Mouse (Mus musculus) gonadal fat pad, adult 2 months (tissue): Measurements from ENCODE around the gene Bend3. TPM values are rescaled to one million over a fixed set of nuclear protein-coding genes. Genes with fewer than 3 reads are reported as not detected.

Experiments used
- DNase-seq: peaks from one replicate; pipeline ENCODE4 v3.0.0-alpha.2; 2012; ENCODE audit warnings: low read depth
- polyA plus RNA-seq: library from polyadenylated mRNA; depleted of rRNA; stranded (reverse); fragments of >200 nt; gene quantifications from 2 replicates; pipeline ENCODE4 v1.2.3, GENCODE M21; 2012; rRNA removed

Gene Bend3
- polyA plus RNA-seq, 1 experiment: 4.5 TPM

DNA sequence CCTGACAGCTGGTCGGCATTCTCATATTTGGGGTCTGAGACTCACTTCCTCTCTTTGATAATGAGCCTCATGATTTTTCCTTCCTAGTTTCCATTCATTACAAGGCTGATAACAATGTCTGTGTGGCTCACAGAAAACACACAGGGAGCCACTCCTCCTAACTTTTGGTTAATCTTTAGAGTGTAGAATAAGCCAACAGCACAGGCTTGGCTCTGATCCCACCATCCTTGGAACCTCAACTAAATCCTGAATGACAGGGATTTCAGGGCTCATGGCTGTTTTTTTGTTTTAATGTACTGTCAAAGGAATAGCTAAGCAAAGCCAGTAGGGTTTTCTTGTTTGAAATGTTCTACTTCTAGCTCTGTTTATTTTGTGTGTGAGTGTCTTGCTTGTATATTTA, 55.8 kb downstream of the Bend3 start:
- no peak for DNase-seq

DNA sequence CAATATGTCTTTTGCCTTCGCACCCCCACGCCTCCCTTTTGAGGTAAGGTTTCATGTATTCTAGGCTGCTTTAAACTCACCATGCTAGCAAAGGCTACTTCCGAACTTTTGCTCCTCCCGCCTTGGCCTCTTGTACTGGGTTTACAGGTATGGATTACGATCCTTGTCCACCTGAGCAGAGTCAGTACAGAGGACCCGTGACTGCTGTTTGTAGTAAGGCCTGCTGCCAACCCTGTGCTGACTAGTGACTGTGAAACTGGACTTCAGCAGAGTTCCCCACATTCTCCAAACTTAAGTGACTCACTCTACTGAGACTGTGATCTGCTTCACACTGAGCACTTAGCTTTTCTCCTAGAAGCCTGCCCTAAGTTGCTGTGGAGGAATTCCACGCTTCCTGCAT, 59.0 kb downstream of the Bend3 start:
- DNase-seq: no peak

DNA sequence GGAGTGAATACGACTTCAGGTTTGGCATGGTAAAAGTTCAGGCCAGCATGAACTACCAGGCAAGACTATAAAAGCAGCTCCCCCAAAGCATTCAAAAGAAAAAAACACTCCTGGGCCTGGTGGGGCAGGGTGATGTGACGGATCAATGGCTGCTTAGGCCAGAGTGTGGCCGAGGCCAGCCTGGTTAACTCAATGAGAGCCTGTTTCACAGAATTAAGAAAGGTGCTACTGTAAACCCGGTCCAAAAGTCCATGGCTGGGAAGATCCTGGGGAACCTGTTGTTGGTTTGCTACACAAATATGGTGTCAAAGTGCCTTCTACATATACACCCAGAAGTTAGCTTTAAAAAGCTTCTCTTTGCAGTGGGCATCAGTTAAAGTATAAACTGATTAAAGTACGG, 60.2 kb downstream of the Bend3 start:
- DNase-seq: no peak

DNA sequence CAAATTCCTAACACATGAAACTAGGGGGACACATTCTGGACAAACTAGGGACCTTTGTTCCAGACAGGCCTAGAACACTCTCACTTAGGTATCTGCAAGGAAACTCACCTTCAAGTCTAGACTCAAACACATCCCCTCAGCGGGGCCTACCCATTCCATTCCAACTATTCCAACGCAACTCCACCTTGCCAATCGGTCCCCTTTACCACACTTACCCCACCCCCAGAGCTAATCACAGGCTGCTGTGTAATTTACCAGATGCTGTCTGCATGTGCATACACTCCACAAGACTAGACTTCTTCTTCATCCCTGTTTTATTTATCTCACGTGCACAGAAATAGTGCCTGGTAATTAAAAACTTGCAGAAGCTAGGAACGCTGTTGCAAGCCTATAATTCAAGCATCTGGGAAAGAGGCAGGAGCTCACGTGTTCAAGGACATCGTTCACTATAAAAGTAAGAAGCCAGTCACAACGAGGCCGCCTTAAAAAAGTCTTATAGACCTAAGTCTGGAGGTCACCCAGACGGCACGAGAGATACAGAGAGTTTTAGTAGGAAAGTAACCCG, 61.2 kb downstream of the Bend3 start:
- no peak for DNase-seq

DNA sequence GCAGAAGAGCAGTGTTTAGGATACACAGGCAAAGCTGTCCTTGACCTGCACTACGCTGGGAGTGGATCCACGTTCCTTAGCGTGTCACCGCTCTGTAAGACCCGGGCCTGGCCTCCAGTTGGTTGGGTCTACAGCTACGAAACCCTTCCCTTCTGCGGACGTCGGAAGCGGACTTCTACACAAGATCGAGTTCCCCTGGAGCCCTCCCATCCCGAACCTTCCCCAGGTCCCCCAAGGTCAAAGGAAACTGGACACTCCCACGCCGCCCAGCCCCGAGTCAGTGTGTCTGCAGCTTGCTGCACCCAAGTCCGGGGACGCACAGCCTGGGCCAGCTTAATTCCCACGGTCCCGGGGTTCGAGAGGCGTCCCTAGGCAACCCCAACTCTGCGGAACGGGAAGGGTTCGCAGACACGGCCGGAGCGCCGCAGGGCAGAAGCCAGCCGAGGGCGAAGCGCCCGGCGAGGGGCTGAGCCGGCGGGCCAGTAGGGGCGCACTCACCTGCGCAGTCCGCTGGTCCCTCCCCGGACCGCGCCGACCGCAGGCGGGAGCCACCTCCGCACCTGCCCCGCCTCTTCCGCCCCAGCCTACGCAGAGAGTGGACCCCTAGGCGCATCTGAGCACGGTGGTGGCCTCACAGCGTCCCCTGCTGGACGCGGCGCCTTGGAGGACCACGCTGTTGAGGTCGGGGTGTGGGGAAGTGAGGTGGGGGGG, 62.0 kb downstream of the Bend3 start, which contains the start of gene 1700021F05Rik:
Gene 1700021F05Rik, minus strand, starts transcription at position 553 of the 711 bp plus-strand sequence.
- no peak for DNase-seq

DNA sequence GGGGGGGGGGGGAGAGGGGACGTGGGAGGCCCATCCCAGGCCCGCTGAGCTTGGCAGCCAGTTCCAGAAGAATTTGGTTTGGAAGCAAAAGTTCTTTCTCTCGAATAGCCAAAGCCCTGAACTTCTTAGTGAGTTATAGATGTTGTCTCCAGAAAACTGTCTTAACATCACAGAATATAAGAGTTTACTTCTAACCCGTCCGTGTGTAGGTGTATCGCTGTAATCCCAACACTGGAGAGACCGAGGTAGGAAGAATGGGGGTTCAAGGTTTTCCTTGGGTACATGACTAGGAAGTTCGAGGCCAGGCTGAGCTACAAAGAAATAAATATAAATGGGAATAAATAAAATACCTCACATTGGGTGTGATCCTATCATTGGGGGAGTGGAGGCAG, 62.5 kb downstream of the Bend3 start:
- DNase-seq: no peak

DNA sequence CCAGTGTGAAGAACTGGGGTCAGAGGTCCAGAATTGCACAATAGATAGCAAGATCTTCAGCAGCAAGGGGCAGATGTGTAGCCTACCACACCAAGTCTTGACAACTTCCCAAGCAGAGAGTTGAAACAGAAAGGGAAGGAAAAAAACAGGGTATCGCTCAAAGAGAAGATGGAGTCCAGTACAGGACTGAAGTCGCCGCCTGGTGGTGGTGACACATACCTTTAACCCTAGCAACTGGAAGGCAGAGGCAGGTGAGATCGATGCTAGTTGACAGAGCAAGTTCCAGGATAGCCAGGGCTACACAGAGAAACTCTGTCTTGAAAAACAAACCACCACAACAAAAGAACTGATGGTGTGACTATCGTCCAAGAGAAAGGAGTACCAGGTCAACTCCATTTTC, 70.8 kb downstream of the Bend3 start:
- DNase-seq: no peak

DNA sequence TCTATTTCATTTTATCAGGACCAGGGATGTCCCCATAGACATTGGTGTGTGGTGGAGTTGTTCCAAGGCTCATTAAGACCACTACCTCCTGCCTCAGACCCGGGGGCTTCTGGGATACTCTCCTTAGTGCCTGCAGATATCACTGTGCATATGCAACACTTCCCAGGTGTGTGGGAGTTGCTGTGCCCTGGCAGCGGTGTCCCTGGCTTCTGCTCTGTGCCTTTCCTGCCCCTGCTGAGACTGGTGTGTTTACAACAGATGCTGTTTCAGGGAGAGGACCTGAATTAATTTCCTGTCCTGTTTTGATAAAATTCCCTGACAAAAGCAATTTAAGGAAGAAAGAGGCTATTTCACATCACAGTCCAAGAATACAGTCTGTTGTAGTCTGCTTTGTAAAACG, 72.3 kb downstream of the Bend3 start:
- no peak for DNase-seq

DNA sequence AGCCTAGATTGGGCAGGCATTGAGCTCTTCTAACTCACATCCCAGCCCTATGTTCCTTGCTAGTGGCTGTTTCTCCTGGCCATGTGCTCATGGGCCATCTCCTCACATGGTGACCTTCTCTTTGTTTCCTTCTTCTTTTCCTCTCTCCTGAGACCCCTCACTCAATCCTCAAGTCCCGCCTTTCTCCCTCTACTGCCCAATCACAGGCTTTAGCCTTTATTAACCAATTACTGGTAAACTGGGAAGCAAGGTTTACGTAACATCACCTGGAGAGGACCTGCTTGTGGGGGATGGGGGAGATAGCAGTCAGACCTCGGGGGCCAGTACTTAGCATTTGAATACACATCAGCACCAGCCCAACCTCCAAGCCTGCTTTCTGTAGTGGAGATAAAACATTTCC, 72.8 kb downstream of the Bend3 start:
- no peak for DNase-seq

DNA sequence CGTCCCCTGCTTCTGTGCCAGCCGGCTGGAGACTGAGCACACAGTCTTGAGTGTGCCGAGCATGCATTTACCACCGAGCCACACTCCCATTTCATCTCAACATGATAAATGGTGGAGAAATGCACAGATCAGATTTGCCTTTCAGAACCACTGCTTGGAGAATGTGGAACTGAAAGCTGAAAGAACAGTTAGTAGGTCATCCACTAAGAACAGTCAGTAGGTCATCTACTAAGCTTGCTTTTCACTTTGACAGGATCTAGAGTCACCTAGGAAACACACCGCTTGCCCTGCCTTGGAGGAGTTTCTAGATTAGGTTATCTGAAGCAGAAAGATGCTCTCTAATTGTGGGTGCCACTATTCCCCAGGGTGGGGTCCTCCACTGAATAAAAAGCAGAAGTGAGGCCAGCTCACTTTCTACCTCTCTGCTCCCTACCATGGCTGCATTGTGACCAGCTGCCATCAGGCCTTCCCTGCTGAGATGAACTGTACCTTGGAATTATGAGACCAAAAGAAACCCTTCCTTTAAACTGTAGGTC, 79.1 kb downstream of the Bend3 start:
- no peak for DNase-seq

DNA sequence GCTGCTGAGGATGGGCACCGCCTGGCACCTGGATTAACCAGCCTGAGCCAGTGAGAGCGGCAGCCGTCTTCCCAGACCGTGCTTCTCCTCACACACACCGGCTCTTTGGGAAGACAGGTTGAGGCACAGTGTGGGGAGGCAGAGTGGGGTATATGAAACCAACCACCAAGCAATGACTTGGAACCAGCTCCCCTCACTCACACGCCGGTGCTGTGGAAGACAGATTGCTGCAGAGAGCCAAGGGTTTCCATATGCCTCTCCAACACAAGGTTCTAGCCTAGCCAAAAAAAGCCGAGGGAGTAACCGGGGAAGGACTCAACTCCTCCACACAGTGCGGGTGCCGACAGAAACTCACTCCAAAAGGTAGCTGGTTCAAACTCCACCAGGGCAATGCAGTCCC, 80.7 kb downstream of the Bend3 start:
- DNase-seq: no peak

DNA sequence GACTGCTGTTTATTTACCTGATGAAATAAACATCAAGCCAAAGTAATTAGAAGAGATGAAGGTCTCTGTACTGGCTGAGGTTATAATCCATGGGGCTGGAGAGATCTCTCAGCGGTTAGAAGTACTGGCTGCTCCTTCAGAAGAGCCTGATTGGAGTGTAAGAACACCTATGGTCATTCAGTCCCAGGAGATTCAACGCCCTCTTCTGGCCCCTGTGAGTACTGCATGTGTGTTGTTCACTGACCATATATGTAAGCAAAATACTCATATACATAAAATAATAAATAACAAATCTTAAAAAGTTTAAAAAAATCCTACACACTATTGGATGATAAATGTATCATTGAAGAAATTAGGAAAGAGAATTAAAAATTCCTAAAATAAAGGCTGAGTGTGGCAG, 82.1 kb downstream of the Bend3 start:
- DNase-seq: no peak

DNA sequence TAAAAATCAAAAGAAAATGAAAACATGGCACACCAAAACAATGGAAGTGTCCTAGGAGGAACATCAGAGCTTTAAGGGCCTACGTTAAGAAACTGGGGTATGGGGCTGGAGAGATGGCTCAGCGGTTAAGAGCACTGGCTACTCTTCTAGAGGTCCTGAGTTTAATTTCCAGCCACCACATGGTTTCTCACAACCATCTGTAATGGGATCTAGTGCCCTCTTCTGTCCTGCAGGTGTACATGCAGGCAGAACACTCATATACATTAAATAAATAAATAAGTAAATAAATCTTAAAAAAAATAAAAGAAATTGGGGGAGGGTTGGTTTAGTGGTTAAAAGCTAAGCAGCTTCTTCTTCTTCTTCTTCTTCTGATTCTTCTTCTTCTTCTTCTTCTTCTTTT, 82.7 kb downstream of the Bend3 start:
- DNase-seq: no peak

Other genes starting within 250 kb of the Bend3 start
- gene Gm9803, start 45.3 kb downstream of the Bend3 start, polyA plus RNA-seq: 66.7 and 122 TPM in 2 replicates
- gene 1700021F05Rik, start 62.2 kb downstream of the Bend3 start, polyA plus RNA-seq: 5.4 and 7.9 TPM in 2 replicates
- 135 and 163 TPM in 2 replicates for gene Cd24a, start 99.5 kb downstream of the Bend3 start, polyA plus RNA-seq